ENCODE assay signal across 17 mouse cellular contexts in the genomic region with DNA sequence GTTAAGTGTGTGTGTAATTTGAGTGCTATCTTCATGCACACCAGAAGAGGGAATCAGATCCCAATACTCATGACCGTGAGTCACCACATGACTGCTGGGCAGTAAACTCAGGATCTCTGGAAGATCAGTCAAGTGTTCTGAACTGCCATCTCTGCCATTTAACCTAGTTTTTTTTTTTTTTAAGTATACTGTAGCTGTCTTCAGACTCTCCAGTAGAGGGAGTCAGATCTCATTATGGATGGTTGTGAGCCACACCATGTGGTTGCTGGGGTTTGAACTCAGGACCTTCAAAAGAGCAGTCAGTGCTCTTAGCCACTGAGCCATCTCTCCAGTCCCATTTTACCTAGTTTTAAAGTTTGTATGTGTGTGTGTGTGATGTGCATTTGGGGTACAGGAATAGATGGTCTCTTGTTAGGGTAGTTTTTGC. TPM values are rescaled to one million over a fixed set of nuclear protein-coding genes. Genes with fewer than 3 reads are reported as not detected.
DNase-seq lines count a peak whose midpoint lies in the region; ATAC-seq and TF ChIP-seq lines count a peak whose summit lies in the region.
"Had no signal": no experiment of that assay in that cellular context is flagged by ENCODE, and none has a peak within 500 bp of the region (broad histone marks: within the 10 kb centered on the region; RNA-seq: fewer than 3 reads in every experiment).

No protein-coding gene starts in this region.

- no peaks in the 10 kb centered on the region for H3K9me3 ChIP-seq in kidney, postnatal 0 days (replicated peaks; ENCODE audit: low read length)
- peaks cover 2% of the 10 kb centered on the region for H3K9me3 ChIP-seq in CH12.LX (replicated peaks; ENCODE audit: low read length)
- H3K9me3 ChIP-seq: embryonic facial prominence, embryonic 15.5 days; G1E had no signal

- dilution Hi-C loops in CH12.LX (cut with MboI; ENCODE audit: extremely low pct_ligation_motif_present, extremely low pct_unique_long_range_greater_than_20kb, low sequenced_read_pairs): no loop called here

- H3K79me2 ChIP-seq in CH12.LX (replicated peaks; ENCODE audit: control insufficient read depth, extremely low read depth, insufficient read depth, poor library complexity, severe bottlenecking): peaks cover 46% of the 10 kb centered on the region

- DNase-seq in kidney, postnatal 0 days (ENCODE audit: low spot score): no peak
- no peak for DNase-seq in kidney, adult 9 months
- peak; percentile 45 for DNase-seq in 3134 (ENCODE audit: extremely low read depth, insufficient read length, low spot score)
- DNase-seq in CH12.LX (ENCODE audit: extremely low read depth): peak; percentile 75
- no peak for DNase-seq in urinary bladder, adult 2 months (ENCODE audit: low spot score)
- no peak for DNase-seq in right cerebral cortex, adult 18-20 months
- DNase-seq: cerebellum, adult 11-12 months; gastrocnemius, postnatal 10 days; heart, postnatal 36 days; kidney, postnatal 10 days; thymus, adult 2 months had no signal

- 42% methylated on average over 1 of the region's 1 CpGs for WGBS in kidney, postnatal 0 days

- H3K4me1 ChIP-seq in kidney, postnatal 0 days (replicated peaks; ENCODE audit: insufficient read depth, low read length): peaks cover 6% of the 10 kb centered on the region; the same call in 1 of the 2 replicates
- peaks cover 21 to 50% of the 10 kb centered on the region in 2 experiments for H3K4me1 ChIP-seq in CH12.LX (ENCODE audit: control insufficient read depth in 1 of 2, insufficient read depth in 2 of 2)
- peaks cover 6% of the 10 kb centered on the region for H3K4me1 ChIP-seq in embryonic fibroblast, embryonic 13.5 days (ENCODE audit: control insufficient read depth, insufficient read depth, low read length)

- in situ Hi-C loops in CH12.LX (cut with MboI; ENCODE audit: low pct_ligation_motif_present, low pct_unique_long_range_greater_than_20kb, low sequenced_read_pairs): no loop called here

- H3K4me2 ChIP-seq in kidney, postnatal 0 days (ENCODE audit: low read length): no peak overlapping the region
- H3K4me2 ChIP-seq in CH12.LX (ENCODE audit: insufficient read depth, low read depth, poor library complexity, severe bottlenecking): peak overlapping the region; percentile 52; the same call in 1 of the 2 replicates
- H3K4me2 ChIP-seq: embryonic facial prominence, embryonic 15.5 days; heart, embryonic 11.5 days had no signal

- TF ChIP-seq RAD21 in CH12.LX (IDR thresholded peaks at IDR 0.05; ENCODE audit: low read depth, low read length): peak; percentile 30

- ATAC-seq in kidney, postnatal 0 days (replicated peaks; ENCODE audit: low FRiP score, low read depth): no peak
- ATAC-seq: forebrain, embryonic 14.5 days; hindbrain, postnatal 0 days had no signal

- H3K9ac ChIP-seq in kidney, postnatal 0 days (ENCODE audit: low read depth, low read length): no peak overlapping the region
- H3K9ac ChIP-seq in CH12.LX (ENCODE audit: insufficient read depth, low read depth): no peak overlapping the region; the same call in 1 of the 2 replicates
- H3K9ac ChIP-seq: embryonic facial prominence, embryonic 15.5 days had no signal

- peaks cover 24% of the 10 kb centered on the region for H3K36me3 ChIP-seq in kidney, postnatal 0 days (ENCODE audit: insufficient read depth, low read length)
- peaks cover 29 to 41% of the 10 kb centered on the region in 2 experiments for H3K36me3 ChIP-seq in CH12.LX (replicated peaks in 1 of 2; ENCODE audit: control insufficient read depth in 1 of 2, insufficient read depth in 1 of 2, low read length in 1 of 2)

- H3K27me3 ChIP-seq in kidney, postnatal 0 days (ENCODE audit: insufficient read depth, low read length): no peaks in the 10 kb centered on the region
- no peaks in the 10 kb centered on the region for H3K27me3 ChIP-seq in CH12.LX (replicated peaks)
- H3K27me3 ChIP-seq: embryonic facial prominence, embryonic 15.5 days had no signal

- TF ChIP-seq POLR2A in CH12.LX (IDR thresholded peaks at IDR 0.05; ENCODE audit: low read depth, low read length): peak; percentile 55; the same call in 1 of the 2 replicates
- TF ChIP-seq POLR2A in embryonic fibroblast, embryonic 13.5 days (IDR thresholded peaks at IDR 0.05; ENCODE audit: low read depth, low read length): peak; percentile 55

- no peak overlapping the region for H3K4me3 ChIP-seq in kidney, postnatal 0 days (replicated peaks; ENCODE audit: low read depth, low read length)
- no peak overlapping the region for H3K4me3 ChIP-seq in CH12.LX (replicated peaks in 1 of 3; ENCODE audit: low read depth in 2 of 3, low read length in 2 of 3, poor library complexity in 1 of 3)
- no peak overlapping the region for H3K4me3 ChIP-seq in embryonic fibroblast, embryonic 13.5 days (ENCODE audit: insufficient read depth, low read length)
- H3K4me3 ChIP-seq: embryonic facial prominence, embryonic 15.5 days had no signal

- no peak overlapping the region for H3K27ac ChIP-seq in kidney, postnatal 0 days
- H3K27ac ChIP-seq in CH12.LX (ENCODE audit: insufficient read depth, low read depth): peak overlapping the region; percentile 95
- no peak overlapping the region for H3K27ac ChIP-seq in embryonic fibroblast, embryonic 13.5 days (ENCODE audit: insufficient read depth, low read length)
- H3K27ac ChIP-seq: embryonic facial prominence, embryonic 15.5 days; hindbrain, postnatal 0 days had no signal

- TF ChIP-seq CTCF in kidney, postnatal 0 days (IDR thresholded peaks at IDR 0.05; ENCODE audit: low read depth): peak; percentile 39; the same call in 1 of the 2 replicates
- TF ChIP-seq CTCF in CH12.LX (conservative IDR thresholded peaks at IDR 0.05 in 1 of 2, IDR thresholded peaks at IDR 0.05 in 1 of 2; ENCODE audit: low read depth in 2 of 2, low read length in 2 of 2): peak; percentile 49 to 70; a peak in 3 of 4 replicates
- no peak for TF ChIP-seq CTCF in embryonic fibroblast, embryonic 13.5 days (IDR thresholded peaks at IDR 0.05; ENCODE audit: borderline replicate concordance, insufficient read depth, low read length)

- no peak for TF ChIP-seq EP300 in CH12.LX (IDR thresholded peaks at IDR 0.05; ENCODE audit: low read length)

TF ChIP-seq in CH12.LX, 34 proteins besides CTCF, POLR2A, EP300 and RAD21:
- TF ChIP-seq HCFC1 (IDR thresholded peaks at IDR 0.05; ENCODE audit: low read depth, low read length) (peak; percentile 3; the same call in 1 of the 2 replicates), SMC3 (IDR thresholded peaks at IDR 0.05; ENCODE audit: low read depth, low read length) (peak; percentile 10), MAX (IDR thresholded peaks at IDR 0.05; ENCODE audit: low read length) (peak; percentile 19; the same call in 1 of the 2 replicates), PAX5 (IDR thresholded peaks at IDR 0.05; ENCODE audit: low read length) (no peak), ZNF384 (IDR thresholded peaks at IDR 0.05; ENCODE audit: low read depth, low read length) (peak; percentile 95), TBP (conservative IDR thresholded peaks at IDR 0.05; ENCODE audit: low read depth, low read length) (peak; percentile 81; the same call in 1 of the 2 replicates), MYC (IDR thresholded peaks at IDR 0.05; ENCODE audit: low read depth, low read length) (peak; percentile 94), UBTF (IDR thresholded peaks at IDR 0.05; ENCODE audit: low read depth, low read length) (no peak)

RNA-seq across cellular contexts. Expression of a gene that starts 2.9 kb away (rescaled TPM):
- 0.42 and 0.83 TPM in 2 replicates for polyA plus RNA-seq in kidney, postnatal 0 days (2015; fragmentation: Nextera tagmentation; extraction: Ambion mirVana)
- total RNA-seq in CH12.LX (2012; rRNA removed): 279 and 335 TPM in 2 replicates
- total RNA-seq in CH12.LX (2014; rRNA removed): 265 and 268 TPM in 2 replicates
- polyA plus RNA-seq in CH12.LX (2012; ENCODE audit: insufficient read length, low read depth): 279 and 284 TPM in 2 replicates
- 0.11 TPM in 1 of 2 replicates, not detected in the other for polyA plus RNA-seq in embryonic fibroblast, embryonic 13.5 days (2011; ENCODE audit: insufficient read length, low read depth, missing spikeins)
- 10.1 and 12.6 TPM in 2 replicates for polyA plus RNA-seq in urinary bladder, adult 2 months (2012; rRNA removed)

RNA-seq across cellular contexts. Expression of a gene that starts 23.0 kb away (rescaled TPM):
- 63.8 and 66.5 TPM in 2 replicates for polyA plus RNA-seq in kidney, postnatal 0 days (2015; fragmentation: Nextera tagmentation; extraction: Ambion mirVana)
- total RNA-seq in CH12.LX (2012; rRNA removed) (30.4 and 31.6 TPM in 2 replicates), CH12.LX (2014; rRNA removed) (32.7 and 32.9 TPM in 2 replicates)
- polyA plus RNA-seq in CH12.LX (2012; ENCODE audit: insufficient read length, low read depth): 29.4 and 34.5 TPM in 2 replicates
- polyA plus RNA-seq in embryonic fibroblast, embryonic 13.5 days (2011; ENCODE audit: insufficient read length, low read depth, missing spikeins): 85.9 and 90.2 TPM in 2 replicates
- 66.1 and 77.6 TPM in 2 replicates for polyA plus RNA-seq in urinary bladder, adult 2 months (2012; rRNA removed)

RNA-seq across cellular contexts. Expression of a gene that starts 48.0 kb away (rescaled TPM):
- polyA plus RNA-seq in kidney, postnatal 0 days (2015; fragmentation: Nextera tagmentation; extraction: Ambion mirVana): 24.5 and 26.4 TPM in 2 replicates
- total RNA-seq in CH12.LX (2012; rRNA removed) (19.3 and 29.7 TPM in 2 replicates), CH12.LX (2014; rRNA removed) (45.2 and 50.5 TPM in 2 replicates)
- 35.0 and 42.4 TPM in 2 replicates for polyA plus RNA-seq in CH12.LX (2012; ENCODE audit: insufficient read length, low read depth)
- 38.7 and 43.2 TPM in 2 replicates for polyA plus RNA-seq in embryonic fibroblast, embryonic 13.5 days (2011; ENCODE audit: insufficient read length, low read depth, missing spikeins)
- polyA plus RNA-seq in urinary bladder, adult 2 months (2012; rRNA removed): 22.3 and 29.5 TPM in 2 replicates

Comparison
In these comparisons a context has a peak if more than half of its experiments do, and no peak if none do; other contexts are left out.
1. DNase-seq: peak in 3134 (single experiment) and CH12.LX (single experiment); none in kidney, postnatal 0 days (single experiment), kidney, adult 9 months (single experiment), urinary bladder, adult 2 months (single experiment) and right cerebral cortex, adult 18-20 months (single experiment).
2. RNA of a gene that starts 2.9 kb away (polyA plus RNA-seq): 279 to 284 TPM in CH12.LX; 10.1 to 12.6 TPM in urinary bladder, adult 2 months, 0.42 to 0.83 TPM in kidney, postnatal 0 days and 0.11 TPM in embryonic fibroblast, embryonic 13.5 days; every median in the first group is over 10 times any median in the second.